Mouse (Mus musculus) embryonic facial prominence, embryonic 14.5 days (tissue): Measurements from ENCODE around the gene Gimd1. TPM values are rescaled to one million over a fixed set of nuclear protein-coding genes. Genes with fewer than 3 reads are reported as not detected.

Experiments
- ATAC-seq: fragments of 200-750 bp; cut with Nextera tagmentation; 2 replicates; pipeline ENCODE4 v1.8.0; 2017; ENCODE audit warnings: low read depth, moderate number of reproducible peaks, moderate TSS enrichment
- DNase-seq: peaks from one replicate; pipeline ENCODE4 v3.0.0-alpha.2; 2015; ENCODE audit warnings: low spot score
- H3K27ac ChIP-seq: fragments of 300-500 bp; sonication (generic); replicated peaks from 2 replicates; pipeline ENCODE4 v1.5.1; 2014; ENCODE audit warnings: low read depth, mild to moderate bottlenecking, low read length, moderate library complexity
- H3K27me3 ChIP-seq: fragments of 300-500 bp; sonication (generic); replicated peaks from 2 replicates; pipeline ENCODE4 v1.6.1; 2014; ENCODE audit warnings: low read length; ENCODE audit not compliant: control insufficient read depth, insufficient read depth
- H3K36me3 ChIP-seq: fragments of 300-500 bp; sonication (generic); 2 replicates; pipeline ENCODE4 v1.6.1; 2014; ENCODE audit warnings: low read length, mixed read lengths; ENCODE audit not compliant: control insufficient read depth, insufficient read depth
- H3K4me1 ChIP-seq: fragments of 300-500 bp; sonication (generic); 2 replicates; pipeline ENCODE4 v1.6.1; 2014; ENCODE audit warnings: antibody characterized with exemption, low read length; ENCODE audit not compliant: control insufficient read depth, insufficient read depth
- H3K4me2 ChIP-seq: fragments of 300-500 bp; sonication (generic); 2 replicates; pipeline ENCODE4 v1.6.1; 2014; ENCODE audit warnings: low read depth, mild to moderate bottlenecking, low read length, moderate library complexity, mixed read lengths
- H3K4me3 ChIP-seq: fragments of 300-500 bp; sonication (generic); 2 replicates; pipeline ENCODE4 v1.5.1; 2014; ENCODE audit warnings: low read depth, mild to moderate bottlenecking, low read length
- H3K9ac ChIP-seq: fragments of 300-500 bp; sonication (generic); 2 replicates; pipeline ENCODE4 v1.6.1; 2014; ENCODE audit warnings: low read depth, mild to moderate bottlenecking, low read length, moderate library complexity, mixed read lengths
- H3K9me3 ChIP-seq: fragments of 300-500 bp; sonication (generic); 2 replicates; pipeline ENCODE4 v1.6.1; 2016; ENCODE audit warnings: low read length; ENCODE audit not compliant: control insufficient read depth
- WGBS: fragments of 180-500 bp; shearing (Covaris S2); extraction: QIAGEN DNeasy Blood & Tissue Kit; methylation state at CpG from one replicate; pipeline ENCODE4 v1.1.7; 2014; 5-methylcytosine and 5-hydroxymethylcytosine counted together
- polyA plus RNA-seq: library from polyadenylated mRNA; unstranded; fragments of >200 nt; fragmentation: Nextera tagmentation; extraction: Ambion mirVana; gene quantifications from 2 replicates; pipeline ENCODE4 v1.2.1, GENCODE M21; 2014

Gene Gimd1
- polyA plus RNA-seq, 1 experiment from 2014 or later, result not detected

GRCm38 (mm10) chr3:132677494-132677893 is 47.9 kb downstream of the Gimd1 start:
- H3K27me3 ChIP-seq, result no peaks in the 10 kb centered on the region
- peaks cover 31% of the 10 kb centered on the region for H3K36me3 ChIP-seq
- no peak overlapping the region for H3K9ac ChIP-seq
- no peak overlapping the region for H3K27ac ChIP-seq
- no peak for DNase-seq
- ATAC-seq, result no peak
- H3K9me3 ChIP-seq, result no peaks in the 10 kb centered on the region
- peaks cover under 1% of the 10 kb centered on the region; the same call in 1 of the 2 replicates for H3K4me1 ChIP-seq
- H3K4me3 ChIP-seq, result no peak overlapping the region
- H3K4me2 ChIP-seq, result no peak overlapping the region
- 81% methylated on average over 2 of the region's 2 CpGs for WGBS

GRCm38 (mm10) chr3:132683447-132684230 is 54.0 kb downstream of the Gimd1 start, which contains the start of gene Tbck:
Gene Tbck, plus strand, starts transcription at chr3:132684144.
- Histone ChIP-seq H3K27me3 (no peaks in the 10 kb centered on the region), H3K9ac (peak within 1 kb of the TSS; percentile 84), H3K36me3 (peaks cover 11% of the 10 kb centered on the region; the same call in 1 of the 2 replicates), H3K9me3 (no peaks in the 10 kb centered on the region), H3K4me1 (peaks cover 11% of the 10 kb centered on the region), H3K4me3 (peak within 1 kb of the TSS; percentile 90), H3K4me2 (peak within 1 kb of the TSS; percentile 74), H3K27ac (peak within 1 kb of the TSS; percentile 84)
- under 1% methylated on average over 34 of the region's 42 CpGs for WGBS
- ATAC-seq, result peak; percentile 98
- peak; percentile 95 for DNase-seq

GRCm38 (mm10) chr3:132684231-132684928 is 54.8 kb downstream of the Gimd1 start, which contains the start of gene Aimp1:
Gene Aimp1, minus strand, starts transcription at chr3:132684370.
- H3K36me3 ChIP-seq, result peaks cover 14% of the 10 kb centered on the region; the same call in 1 of the 2 replicates
- H3K4me2 ChIP-seq, result peak within 1 kb of the TSS; percentile 74
- no peak for DNase-seq
- peak within 1 kb of the TSS; percentile 84 for H3K27ac ChIP-seq
- no peaks in the 10 kb centered on the region for H3K9me3 ChIP-seq
- H3K4me3 ChIP-seq, result peak within 1 kb of the TSS; percentile 90
- H3K27me3 ChIP-seq, result no peaks in the 10 kb centered on the region
- H3K9ac ChIP-seq, result peak within 1 kb of the TSS; percentile 84
- peaks cover 11% of the 10 kb centered on the region for H3K4me1 ChIP-seq
- 2% methylated on average over 20 of the region's 27 CpGs for WGBS
- no peak for ATAC-seq

Other genes starting within 250 kb of the Gimd1 start
- 14.1 and 15.8 TPM in 2 replicates for gene Tbck, start 54.3 kb downstream of the Gimd1 start, polyA plus RNA-seq
- 74.9 and 75.2 TPM in 2 replicates for gene Aimp1, start 54.5 kb downstream of the Gimd1 start, polyA plus RNA-seq